Mouse (Mus musculus): ENCODE data around the gene Zfp53. TPM values are rescaled to one million over a fixed set of nuclear protein-coding genes. Genes with fewer than 3 reads are reported as not detected.

Zfp53 gene
- polyA plus RNA-seq, 1 experiment from 2014 or later = 9.4 TPM

DNA sequence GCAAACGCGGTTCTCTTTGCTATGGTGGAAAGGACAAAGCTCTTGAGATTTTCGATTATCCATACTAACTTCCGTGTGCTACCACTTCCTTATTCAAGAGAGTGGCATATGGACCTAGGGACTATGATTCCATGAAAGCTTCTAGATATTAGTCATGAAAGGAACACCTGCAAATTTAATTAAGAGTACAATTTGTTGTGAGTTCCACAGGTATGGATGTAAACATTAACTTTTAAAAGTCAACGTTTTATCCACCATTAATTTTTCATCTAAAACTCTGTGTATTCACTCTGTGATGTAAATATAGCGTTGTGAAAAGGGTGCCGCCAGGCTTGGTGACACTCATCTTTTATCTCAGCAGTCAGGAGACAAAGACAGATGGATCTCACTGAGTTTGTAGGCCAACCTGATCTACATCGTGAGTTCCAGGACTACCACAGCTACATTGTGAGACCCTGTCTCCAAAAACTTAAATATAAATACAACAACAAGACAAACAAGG, 753 bp downstream of the Zfp53 start:
- Histone ChIP-seq H3K4me3 (peak overlapping the region; percentile 96), H3K9ac (peak overlapping the region; percentile 75), H3K27ac (replicated peaks) (peak overlapping the region; percentile 84; the same call in 1 of the 2 replicates), H3K4me1 (replicated peaks) (peaks cover 8% of the 10 kb centered on the region), H3K36me3 (peaks cover 5% of the 10 kb centered on the region; the same call in 1 of the 2 replicates), H3K9me3 (no peaks in the 10 kb centered on the region), H3K27me3 (no peaks in the 10 kb centered on the region), H3K4me2 (peak overlapping the region; percentile 65)
- no peak for ATAC-seq (ENCODE audit: low FRiP score, low read depth)
- WGBS = 17% methylated on average over 8 of the region's 8 CpGs

DNA sequence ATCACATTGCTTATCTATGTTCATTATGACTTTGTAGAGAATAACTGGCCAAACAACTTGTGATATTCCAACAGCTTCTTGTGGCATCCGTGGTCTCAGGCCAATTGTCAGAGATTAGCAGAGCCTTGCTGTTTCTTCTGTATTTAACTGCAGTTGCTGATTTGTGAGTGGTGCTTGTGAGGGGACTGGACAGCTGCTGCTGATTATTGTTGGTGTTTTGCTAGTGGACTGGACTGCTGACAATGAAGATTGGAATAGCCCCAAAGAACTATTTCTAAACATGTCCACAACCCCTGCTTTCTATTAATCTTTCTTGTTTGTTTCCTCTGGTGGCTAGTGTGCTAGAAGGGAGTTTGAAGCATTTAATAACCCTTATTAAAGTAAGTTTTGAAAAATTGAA, 12.6 kb downstream of the Zfp53 start:
- H3K4me3 ChIP-seq = no peak overlapping the region
- H3K9me3 ChIP-seq = 0 out of 2 replicates have a peak, but pooled peaks cover under 1% of the 10 kb centered on the region
- H3K4me1 ChIP-seq (replicated peaks) = no peaks in the 10 kb centered on the region
- ATAC-seq (ENCODE audit: low FRiP score, low read depth) = no peak
- H3K9ac ChIP-seq = no peak overlapping the region
- no peak overlapping the region for H3K27ac ChIP-seq (replicated peaks)
- no peak overlapping the region for H3K4me2 ChIP-seq
- H3K36me3 ChIP-seq = peaks cover 6% of the 10 kb centered on the region
- no peaks in the 10 kb centered on the region for H3K27me3 ChIP-seq
- 90% methylated on average over 1 of the region's 1 CpGs for WGBS

GRCm38 (mm10) chr17:21504524-21504923, 15.7 kb downstream of the Zfp53 start:
- no peak overlapping the region for H3K4me3 ChIP-seq
- no peaks in the 10 kb centered on the region for H3K9me3 ChIP-seq
- WGBS = 96% methylated on average over 1 of the region's 1 CpGs
- H3K27me3 ChIP-seq = no peaks in the 10 kb centered on the region
- H3K27ac ChIP-seq (replicated peaks) = no peak overlapping the region
- H3K4me2 ChIP-seq = no peak overlapping the region
- ATAC-seq (ENCODE audit: low FRiP score, low read depth) = no peak
- H3K4me1 ChIP-seq (replicated peaks) = no peaks in the 10 kb centered on the region
- H3K9ac ChIP-seq = no peak overlapping the region
- H3K36me3 ChIP-seq = peaks cover 20% of the 10 kb centered on the region

GRCm38 (mm10) chr17:21506258-21506657, 17.5 kb downstream of the Zfp53 start:
- WGBS = 96% methylated on average over 3 of the region's 3 CpGs
- Histone ChIP-seq H3K4me1 (replicated peaks) (no peaks in the 10 kb centered on the region), H3K4me2 (no peak overlapping the region), H3K4me3 (no peak overlapping the region), H3K27me3 (no peaks in the 10 kb centered on the region), H3K36me3 (peaks cover 26% of the 10 kb centered on the region), H3K9ac (no peak overlapping the region), H3K27ac (replicated peaks) (no peak overlapping the region), H3K9me3 (no peaks in the 10 kb centered on the region)
- ATAC-seq (ENCODE audit: low FRiP score, low read depth) = no peak

DNA sequence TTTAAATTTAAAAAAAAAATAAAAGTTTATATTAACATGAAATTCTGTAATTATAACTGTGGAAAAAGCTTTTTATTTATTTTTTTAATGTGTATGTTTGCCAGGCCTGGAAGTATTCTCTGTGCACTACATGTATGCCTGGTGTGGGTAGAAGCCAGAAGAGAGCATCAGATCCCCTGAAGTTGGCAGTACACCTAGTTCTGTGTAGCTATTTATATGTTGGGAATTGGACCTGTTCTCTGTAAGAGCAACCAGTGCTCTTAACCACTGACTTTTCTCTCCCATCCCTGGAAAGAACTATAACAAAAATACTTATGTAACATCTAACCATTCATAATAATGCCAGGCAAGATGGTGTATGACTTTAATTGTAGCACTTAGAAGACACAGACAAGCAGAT, 21.0 kb downstream of the Zfp53 start:
- Histone ChIP-seq H3K9ac (no peak overlapping the region), H3K36me3 (peaks cover 22% of the 10 kb centered on the region), H3K4me1 (replicated peaks) (no peaks in the 10 kb centered on the region), H3K27me3 (no peaks in the 10 kb centered on the region), H3K27ac (replicated peaks) (no peak overlapping the region), H3K4me3 (no peak overlapping the region), H3K4me2 (no peak overlapping the region), H3K9me3 (no peaks in the 10 kb centered on the region)
- no peak for ATAC-seq (ENCODE audit: low FRiP score, low read depth)

DNA sequence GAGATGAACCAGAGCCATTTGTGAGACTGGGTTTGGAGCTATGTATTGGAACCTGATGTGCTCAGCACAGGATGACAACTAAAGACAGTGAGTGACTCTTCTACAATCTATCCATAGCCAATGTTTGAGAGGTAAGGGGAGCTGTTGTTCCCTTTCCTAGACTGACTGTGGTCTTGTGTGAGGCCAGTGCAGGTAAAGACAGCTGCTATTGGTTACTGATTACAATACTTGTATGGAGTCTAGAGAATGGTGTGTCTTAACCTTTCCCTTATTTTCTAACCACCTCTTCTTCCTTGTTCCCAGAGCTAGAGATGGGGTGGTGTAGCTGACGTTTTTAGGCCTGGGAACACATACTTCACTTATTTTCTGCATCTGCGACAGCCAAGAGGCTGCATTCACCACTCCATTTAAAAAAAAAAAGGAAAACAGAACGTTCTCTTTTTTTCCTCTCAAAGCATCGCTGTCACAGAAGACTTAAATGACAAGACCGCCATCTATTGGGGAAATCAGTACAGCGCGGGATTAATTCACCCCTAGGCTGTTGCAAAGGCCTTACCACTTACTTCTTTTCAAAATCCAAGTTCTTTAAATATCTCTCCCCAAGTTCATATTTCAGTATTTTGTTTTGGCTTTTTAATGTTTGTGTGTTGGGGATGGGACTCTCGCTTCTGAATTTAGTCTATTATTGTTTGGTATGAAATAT, 26.8 kb downstream of the Zfp53 start:
- 2% methylated on average over 8 of the region's 8 CpGs for WGBS
- Histone ChIP-seq H3K4me2 (peak overlapping the region; percentile 84), H3K9ac (peak overlapping the region; percentile 58), H3K36me3 (peaks cover 4% of the 10 kb centered on the region), H3K4me1 (replicated peaks) (peaks cover 17% of the 10 kb centered on the region), H3K9me3 (no peaks in the 10 kb centered on the region), H3K27me3 (no peaks in the 10 kb centered on the region), H3K4me3 (peak overlapping the region; percentile 53), H3K27ac (replicated peaks) (peak overlapping the region; percentile 77)
- ATAC-seq (ENCODE audit: low FRiP score, low read depth) = peak; percentile 44

GRCm38 (mm10) chr17:21516201-21517129, 27.7 kb downstream of the Zfp53 start:
- WGBS = 0% methylated on average over 37 of the region's 37 CpGs
- ATAC-seq (ENCODE audit: low FRiP score, low read depth) = peak; percentile 92
- H3K9me3 ChIP-seq = no peaks in the 10 kb centered on the region

GRCm38 (mm10) chr17:21517130-21517671, 28.4 kb downstream of the Zfp53 start:
- 34% methylated on average over 4 of the region's 4 CpGs for WGBS
- Histone ChIP-seq H3K27me3 (no peaks in the 10 kb centered on the region), H3K27ac (replicated peaks) (peak overlapping the region; percentile 77), H3K4me3 (peak overlapping the region; percentile 53), H3K9ac (peak overlapping the region; percentile 58), H3K36me3 (no peaks in the 10 kb centered on the region), H3K4me2 (peak overlapping the region; percentile 84), H3K9me3 (no peaks in the 10 kb centered on the region), H3K4me1 (replicated peaks) (peaks cover 17% of the 10 kb centered on the region)
- ATAC-seq (ENCODE audit: low FRiP score, low read depth) = no peak

More at GRCm38 (mm10) chr17:21516201-21517129, 27.7 kb downstream of the Zfp53 start:
- H3K36me3 ChIP-seq = no peaks in the 10 kb centered on the region
- H3K27ac ChIP-seq (replicated peaks) = peak overlapping the region; percentile 77
- H3K4me1 ChIP-seq (replicated peaks) = peaks cover 17% of the 10 kb centered on the region
- H3K9ac ChIP-seq = peak overlapping the region; percentile 58
- peak overlapping the region; percentile 84 for H3K4me2 ChIP-seq
- H3K4me3 ChIP-seq = peak overlapping the region; percentile 53
- no peaks in the 10 kb centered on the region for H3K27me3 ChIP-seq

DNA sequence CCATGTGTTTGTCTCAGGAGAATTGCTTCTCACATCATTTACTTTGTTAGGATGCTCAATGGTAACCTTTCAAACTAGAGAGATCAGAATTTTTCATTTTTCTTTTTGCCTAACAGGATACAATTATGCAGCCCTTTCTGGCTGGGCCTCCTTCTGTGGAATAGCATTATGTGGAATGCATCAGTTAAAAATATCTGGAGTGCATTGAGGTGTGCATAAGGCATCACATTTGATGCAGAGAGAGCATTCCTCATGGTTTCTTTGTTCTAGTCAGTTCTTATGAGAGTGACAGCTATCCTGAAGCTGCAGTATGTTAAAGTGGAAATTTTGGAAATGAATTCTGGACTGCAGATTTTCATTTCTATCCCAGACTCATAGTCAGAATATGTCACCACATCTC, 37.5 kb downstream of the Zfp53 start:
- Histone ChIP-seq H3K4me3 (no peak overlapping the region), H3K27ac (replicated peaks) (no peak overlapping the region), H3K27me3 (no peaks in the 10 kb centered on the region), H3K9ac (no peak overlapping the region), H3K36me3 (no peaks in the 10 kb centered on the region), H3K4me1 (replicated peaks) (peaks cover under 1% of the 10 kb centered on the region), H3K4me2 (no peak overlapping the region), H3K9me3 (no peaks in the 10 kb centered on the region)
- ATAC-seq (ENCODE audit: low FRiP score, low read depth) = no peak

DNA sequence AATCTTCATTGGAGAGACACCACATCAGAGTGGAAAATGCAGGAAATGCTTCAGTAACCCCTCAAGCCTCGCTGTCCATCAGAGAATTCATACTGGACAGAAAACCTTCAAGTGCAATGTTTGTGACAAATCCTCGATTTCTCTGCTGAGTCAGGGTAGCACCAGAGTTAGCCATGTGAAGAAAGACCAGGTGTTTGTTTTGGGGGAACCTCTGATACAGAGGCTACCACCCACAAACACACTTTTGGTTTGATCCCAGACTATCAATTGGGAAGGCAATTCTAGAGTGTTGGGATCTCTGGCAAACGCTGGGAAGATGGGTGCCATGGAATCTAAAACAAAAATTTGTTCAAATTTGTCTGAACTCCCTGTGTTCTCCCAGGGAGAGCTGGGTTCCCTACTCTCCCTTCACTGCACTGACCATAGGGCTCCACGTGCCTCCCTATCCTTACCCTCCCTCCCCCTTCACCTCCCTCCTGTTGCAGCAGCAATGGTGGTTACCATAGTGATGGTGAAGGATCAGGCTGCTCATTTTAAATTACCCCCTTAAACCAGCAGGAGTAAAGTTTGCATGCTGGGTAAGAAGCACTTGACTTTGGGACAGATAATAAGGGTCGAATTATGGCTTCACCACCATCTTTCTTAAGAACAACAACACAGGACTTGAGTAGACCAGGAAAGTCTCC, 42.0 kb downstream of the Zfp53 start:
- 67% methylated on average over 5 of the region's 5 CpGs for WGBS
- H3K27ac ChIP-seq (replicated peaks) = no peak overlapping the region
- H3K4me1 ChIP-seq (replicated peaks) = peaks cover 29% of the 10 kb centered on the region
- H3K36me3 ChIP-seq = no peaks in the 10 kb centered on the region
- no peaks in the 10 kb centered on the region for H3K9me3 ChIP-seq
- H3K27me3 ChIP-seq = no peaks in the 10 kb centered on the region
- ATAC-seq (ENCODE audit: low FRiP score, low read depth) = no peak
- no peak overlapping the region for H3K9ac ChIP-seq
- no peak overlapping the region for H3K4me3 ChIP-seq
- H3K4me2 ChIP-seq = no peak overlapping the region

GRCm38 (mm10) chr17:21531621-21532020, 42.8 kb downstream of the Zfp53 start:
- Histone ChIP-seq H3K4me2 (peak overlapping the region; percentile 83), H3K27me3 (no peaks in the 10 kb centered on the region), H3K36me3 (no peaks in the 10 kb centered on the region), H3K9ac (peak overlapping the region; percentile 90), H3K27ac (replicated peaks) (peak overlapping the region; percentile 92), H3K9me3 (no peaks in the 10 kb centered on the region), H3K4me1 (replicated peaks) (peaks cover 30% of the 10 kb centered on the region), H3K4me3 (peak overlapping the region; percentile 81)
- ATAC-seq (ENCODE audit: low FRiP score, low read depth) = no peak; the same call in 1 of the 2 replicates
- 71% methylated on average over 5 of the region's 5 CpGs for WGBS
